Mouse (Mus musculus): ENCODE data around the gene Gm6370. TPM values are rescaled to one million over a fixed set of nuclear protein-coding genes. Genes with fewer than 3 reads are reported as not detected.

Gm6370 gene
- not detected for polyA plus RNA-seq (2014; fragmentation: Illumina TruSeq; extraction: RNeasy Lipid Tissue Mini Kit (QIAGEN cat#74804); ENCODE audit: low read depth, low replicate concordance)

GRCm38 (mm10) chr5:146491063-146491462 is at the start of gene Gm6370:
Gene Gm6370, plus strand, starts transcription at chr5:146491363.

GRCm38 (mm10) chr5:146481665-146482064 is 9.5 kb upstream of the Gm6370 start, which contains the start of gene Gm6408:
Gene Gm6408, plus strand, starts transcription at chr5:146481965.

GRCm38 (mm10) chr5:146502099-146502498 is 10.9 kb downstream of the Gm6370 start, which contains the start of gene 4930449I24Rik:
Gene 4930449I24Rik, plus strand, starts transcription at chr5:146502399.

GRCm38 (mm10) chr5:146513823-146514222 is 22.7 kb downstream of the Gm6370 start, which contains the start of gene Gm3402:
Gene Gm3402, plus strand, starts transcription at chr5:146514123.

GRCm38 (mm10) chr5:146525501-146525900 is 34.3 kb downstream of the Gm6370 start, which contains the start of gene Gm3404:
Gene Gm3404, plus strand, starts transcription at chr5:146525801.

GRCm38 (mm10) chr5:146537347-146537746 is 46.2 kb downstream of the Gm6370 start, which contains the start of gene Gm3409:
Gene Gm3409, plus strand, starts transcription at chr5:146537647.

Other genes with a start within 250 kb of the Gm6370 start
- 0.52 TPM for gene Wasf3, start 106.4 kb upstream of the Gm6370 start, polyA plus RNA-seq (2014; fragmentation: Illumina TruSeq; extraction: RNeasy Lipid Tissue Mini Kit (QIAGEN cat#74804); ENCODE audit: low read depth, low replicate concordance)
- gene Gm6408, start 9.4 kb upstream of the Gm6370 start, polyA plus RNA-seq (2014; fragmentation: Illumina TruSeq; extraction: RNeasy Lipid Tissue Mini Kit (QIAGEN cat#74804); ENCODE audit: low read depth, low replicate concordance) = not detected
- not detected for gene 4930449I24Rik, start 11.0 kb downstream of the Gm6370 start, polyA plus RNA-seq (2014; fragmentation: Illumina TruSeq; extraction: RNeasy Lipid Tissue Mini Kit (QIAGEN cat#74804); ENCODE audit: low read depth, low replicate concordance)
- not detected for gene Gm3402, start 22.8 kb downstream of the Gm6370 start, polyA plus RNA-seq (2014; fragmentation: Illumina TruSeq; extraction: RNeasy Lipid Tissue Mini Kit (QIAGEN cat#74804); ENCODE audit: low read depth, low replicate concordance)
- not detected for gene Gm3404, start 34.4 kb downstream of the Gm6370 start, polyA plus RNA-seq (2014; fragmentation: Illumina TruSeq; extraction: RNeasy Lipid Tissue Mini Kit (QIAGEN cat#74804); ENCODE audit: low read depth, low replicate concordance)
- gene Gm3409, start 46.3 kb downstream of the Gm6370 start, polyA plus RNA-seq (2014; fragmentation: Illumina TruSeq; extraction: RNeasy Lipid Tissue Mini Kit (QIAGEN cat#74804); ENCODE audit: low read depth, low replicate concordance) = not detected
- not detected for gene Gm3415, start 64.8 kb downstream of the Gm6370 start, polyA plus RNA-seq (2014; fragmentation: Illumina TruSeq; extraction: RNeasy Lipid Tissue Mini Kit (QIAGEN cat#74804); ENCODE audit: low read depth, low replicate concordance)
- not detected for gene Gpr12, start 93.9 kb downstream of the Gm6370 start, polyA plus RNA-seq (2014; fragmentation: Illumina TruSeq; extraction: RNeasy Lipid Tissue Mini Kit (QIAGEN cat#74804); ENCODE audit: low read depth, low replicate concordance)